In genomic region chr4:44713554-44714051, GRCm38 (mm10) we compare ENCODE assay signal across 12 mouse cellular contexts. TPM values are rescaled to one million over a fixed set of nuclear protein-coding genes. Genes with fewer than 3 reads are reported as not detected.
DNase-seq lines count a peak whose midpoint lies in the region; ATAC-seq lines count a peak whose summit lies in the region.
"Had no signal": no experiment of that assay in that cellular context is flagged by ENCODE, and none has a peak within 500 bp of the region (broad histone marks: within the 10 kb centered on the region; RNA-seq: fewer than 3 reads in every experiment).

No protein-coding gene starts in this region.

- peak overlapping the region; percentile 10; the same call in 1 of the 2 replicates for H3K4me3 ChIP-seq in forebrain, embryonic 11.5 days (ENCODE audit: low read depth, low read length)
- no peak overlapping the region for H3K4me3 ChIP-seq in forebrain, embryonic 13.5 days
- H3K4me3 ChIP-seq in neural tube, embryonic 15.5 days (replicated peaks), result no peak overlapping the region
- H3K4me3 ChIP-seq in hindbrain, embryonic 16.5 days (ENCODE audit: low read length), result no peak overlapping the region
- no peak overlapping the region for H3K4me3 ChIP-seq in neural tube, embryonic 12.5 days
- H3K4me3 ChIP-seq: erythroblast, embryonic 14.5 days; neural tube, embryonic 13.5 days had no signal

- H3K36me3 ChIP-seq in forebrain, embryonic 11.5 days (ENCODE audit: control insufficient read depth, insufficient read depth, low read length), result no peaks in the 10 kb centered on the region
- no peaks in the 10 kb centered on the region for H3K36me3 ChIP-seq in forebrain, embryonic 13.5 days (ENCODE audit: poor library complexity, severe bottlenecking)
- no peaks in the 10 kb centered on the region for H3K36me3 ChIP-seq in neural tube, embryonic 15.5 days
- H3K36me3 ChIP-seq in hindbrain, embryonic 16.5 days (ENCODE audit: control insufficient read depth, insufficient read depth, low read length), result no peaks in the 10 kb centered on the region
- H3K36me3 ChIP-seq in neural tube, embryonic 12.5 days, result no peaks in the 10 kb centered on the region
- H3K36me3 ChIP-seq: neural tube, embryonic 13.5 days had no signal

- no peaks in the 10 kb centered on the region for H3K9me3 ChIP-seq in forebrain, embryonic 11.5 days (ENCODE audit: control insufficient read depth, low read length)
- H3K9me3 ChIP-seq in forebrain, embryonic 13.5 days (replicated peaks), result no peaks in the 10 kb centered on the region
- H3K9me3 ChIP-seq in neural tube, embryonic 15.5 days (replicated peaks), result no peaks in the 10 kb centered on the region
- H3K9me3 ChIP-seq in hindbrain, embryonic 16.5 days (ENCODE audit: control insufficient read depth, low read length), result no peaks in the 10 kb centered on the region
- H3K9me3 ChIP-seq in neural tube, embryonic 12.5 days, result no peaks in the 10 kb centered on the region
- H3K9me3 ChIP-seq: neural tube, embryonic 13.5 days had no signal

- DNase-seq in forebrain, embryonic 11.5 days (ENCODE audit: low spot score), result peak; percentile 65
- peak; percentile 64 for DNase-seq in neural tube, embryonic 10.5 days (ENCODE audit: extremely low spot score, low spot score)
- no peak for DNase-seq in thymus, postnatal 4 days
- no peak for DNase-seq in frontal cortex, postnatal 14 days (ENCODE audit: low spot score in 2 of 2)

- peak overlapping the region; percentile 31; the same call in 1 of the 2 replicates for H3K4me2 ChIP-seq in forebrain, embryonic 11.5 days (ENCODE audit: low read depth, low read length, severe bottlenecking)
- no peak overlapping the region for H3K4me2 ChIP-seq in forebrain, embryonic 13.5 days
- H3K4me2 ChIP-seq in neural tube, embryonic 15.5 days, result no peak overlapping the region
- H3K4me2 ChIP-seq in hindbrain, embryonic 16.5 days (ENCODE audit: low read length), result peak overlapping the region; percentile 24; the same call in 1 of the 2 replicates
- peak overlapping the region; percentile 41 for H3K4me2 ChIP-seq in neural tube, embryonic 12.5 days (replicated peaks)

- WGBS in forebrain, embryonic 11.5 days, result 1% methylated on average over 19 of the region's 19 CpGs
- 2% methylated on average over 19 of the region's 19 CpGs for WGBS in forebrain, embryonic 13.5 days
- WGBS in neural tube, embryonic 15.5 days, result 1% methylated on average over 19 of the region's 19 CpGs
- under 1% methylated on average over 19 of the region's 19 CpGs for WGBS in hindbrain, embryonic 16.5 days
- under 1% methylated on average over 19 of the region's 19 CpGs for WGBS in neural tube, embryonic 12.5 days

- no peak overlapping the region for H3K27ac ChIP-seq in forebrain, embryonic 11.5 days (ENCODE audit: low read depth, low read length)
- no peak overlapping the region for H3K27ac ChIP-seq in forebrain, embryonic 13.5 days
- H3K27ac ChIP-seq in neural tube, embryonic 15.5 days (replicated peaks), result no peak overlapping the region
- no peak overlapping the region for H3K27ac ChIP-seq in hindbrain, embryonic 16.5 days (ENCODE audit: low read depth, low read length)
- no peak overlapping the region for H3K27ac ChIP-seq in neural tube, embryonic 12.5 days
- H3K27ac ChIP-seq: neural tube, embryonic 13.5 days had no signal

- peaks cover 22% of the 10 kb centered on the region for H3K4me1 ChIP-seq in forebrain, embryonic 11.5 days (replicated peaks; ENCODE audit: control insufficient read depth, insufficient read depth, low read length)
- peaks cover 20% of the 10 kb centered on the region for H3K4me1 ChIP-seq in forebrain, embryonic 13.5 days
- peaks cover 15% of the 10 kb centered on the region for H3K4me1 ChIP-seq in neural tube, embryonic 15.5 days
- H3K4me1 ChIP-seq in hindbrain, embryonic 16.5 days (ENCODE audit: control insufficient read depth, insufficient read depth, low read depth, low read length), result peaks cover 3% of the 10 kb centered on the region; the same call in 1 of the 2 replicates
- H3K4me1 ChIP-seq in neural tube, embryonic 12.5 days, result peaks cover 18% of the 10 kb centered on the region

- no peak overlapping the region for H3K9ac ChIP-seq in forebrain, embryonic 11.5 days (ENCODE audit: low read length)
- H3K9ac ChIP-seq in forebrain, embryonic 13.5 days, result no peak overlapping the region
- H3K9ac ChIP-seq in neural tube, embryonic 15.5 days (replicated peaks), result no peak overlapping the region
- no peak overlapping the region for H3K9ac ChIP-seq in hindbrain, embryonic 16.5 days (ENCODE audit: low read depth, low read length)
- H3K9ac ChIP-seq in neural tube, embryonic 12.5 days, result no peak overlapping the region
- H3K9ac ChIP-seq: neural tube, embryonic 13.5 days had no signal

- ATAC-seq in forebrain, embryonic 11.5 days (replicated peaks; ENCODE audit: low FRiP score), result no peak
- no peak for ATAC-seq in forebrain, embryonic 13.5 days
- no peak for ATAC-seq in neural tube, embryonic 15.5 days (ENCODE audit: low FRiP score)
- ATAC-seq in hindbrain, embryonic 16.5 days, result no peak
- no peak for ATAC-seq in neural tube, embryonic 12.5 days (ENCODE audit: low FRiP score, low read depth)

- peaks cover 84% of the 10 kb centered on the region for H3K27me3 ChIP-seq in forebrain, embryonic 11.5 days (ENCODE audit: control insufficient read depth, insufficient read depth, low read length)
- peaks cover 96% of the 10 kb centered on the region for H3K27me3 ChIP-seq in forebrain, embryonic 13.5 days
- H3K27me3 ChIP-seq in neural tube, embryonic 15.5 days (replicated peaks), result peaks cover 90% of the 10 kb centered on the region
- peaks cover 55% of the 10 kb centered on the region for H3K27me3 ChIP-seq in hindbrain, embryonic 16.5 days (replicated peaks; ENCODE audit: control insufficient read depth, insufficient read depth, low read length)
- H3K27me3 ChIP-seq in neural tube, embryonic 12.5 days (replicated peaks), result peaks cover 92% of the 10 kb centered on the region

RNA-seq across cellular contexts. Expression of gene Pax5, which starts 3.3 kb away (rescaled TPM):
- polyA plus RNA-seq in forebrain, embryonic 11.5 days (2014; fragmentation: Nextera tagmentation; extraction: Ambion mirVana), result 0.11 and 0.43 TPM in 2 replicates
- polyA plus RNA-seq in forebrain, embryonic 13.5 days (2015; fragmentation: Nextera tagmentation; extraction: Ambion mirVana), result 0.06 TPM in 2 replicates
- 0.86 and 1.2 TPM in 2 replicates for polyA plus RNA-seq in neural tube, embryonic 15.5 days (2015; fragmentation: Nextera tagmentation; extraction: Ambion mirVana)
- polyA plus RNA-seq in hindbrain, embryonic 16.5 days (2015; fragmentation: Nextera tagmentation; extraction: Ambion mirVana), result 0.99 and 1.9 TPM in 2 replicates
- polyA plus RNA-seq in neural tube, embryonic 12.5 days (2016; fragmentation: Nextera tagmentation; extraction: Ambion mirVana), result 2.4 and 3.3 TPM in 2 replicates
- polyA plus RNA-seq: heart, embryonic 14.5 days; lung, embryonic 16.5 days had no signal

RNA-seq across cellular contexts. Expression of gene Zcchc7, which starts 42.1 kb away (rescaled TPM):
- polyA plus RNA-seq in forebrain, embryonic 11.5 days (2014; fragmentation: Nextera tagmentation; extraction: Ambion mirVana), result 20.7 and 24.3 TPM in 2 replicates
- polyA plus RNA-seq in forebrain, embryonic 13.5 days (2015; fragmentation: Nextera tagmentation; extraction: Ambion mirVana), result 41.3 and 42.4 TPM in 2 replicates
- polyA plus RNA-seq in neural tube, embryonic 15.5 days (2015; fragmentation: Nextera tagmentation; extraction: Ambion mirVana), result 37.9 and 39.4 TPM in 2 replicates
- polyA plus RNA-seq in hindbrain, embryonic 16.5 days (2015; fragmentation: Nextera tagmentation; extraction: Ambion mirVana), result 27.2 and 36.1 TPM in 2 replicates
- polyA plus RNA-seq in neural tube, embryonic 12.5 days (2016; fragmentation: Nextera tagmentation; extraction: Ambion mirVana), result 28.2 and 34.9 TPM in 2 replicates

Comparison
In these comparisons a context has a peak if more than half of its experiments do, and no peak if none do; other contexts are left out.
1. H3K4me2 ChIP-seq: peak in forebrain, embryonic 11.5 days (single experiment), hindbrain, embryonic 16.5 days (single experiment) and neural tube, embryonic 12.5 days (single experiment); none in forebrain, embryonic 13.5 days (single experiment) and neural tube, embryonic 15.5 days (single experiment).
2. DNase-seq: peak in forebrain, embryonic 11.5 days (single experiment) and neural tube, embryonic 10.5 days (single experiment); none in thymus, postnatal 4 days (single experiment) and frontal cortex, postnatal 14 days (0 of 2).